Mouse (Mus musculus) fibroblast of lung, adult 2 months (primary cell): ENCODE results near the gene Cars.
A peak's percentile ranks its signal among the peaks of the same experiment; 100 is the strongest.
"Not testable (repeated sequence)": the region's sequence is repeated elsewhere in the genome, so short reads cannot be mapped to it uniquely, and the experiment has no call there.

Experiments
- DNase-seq: peaks from one replicate; pipeline ENCODE4 v3.0.0-alpha.2; 2011; ENCODE audit warnings: low read depth

The Cars gene

DNA sequence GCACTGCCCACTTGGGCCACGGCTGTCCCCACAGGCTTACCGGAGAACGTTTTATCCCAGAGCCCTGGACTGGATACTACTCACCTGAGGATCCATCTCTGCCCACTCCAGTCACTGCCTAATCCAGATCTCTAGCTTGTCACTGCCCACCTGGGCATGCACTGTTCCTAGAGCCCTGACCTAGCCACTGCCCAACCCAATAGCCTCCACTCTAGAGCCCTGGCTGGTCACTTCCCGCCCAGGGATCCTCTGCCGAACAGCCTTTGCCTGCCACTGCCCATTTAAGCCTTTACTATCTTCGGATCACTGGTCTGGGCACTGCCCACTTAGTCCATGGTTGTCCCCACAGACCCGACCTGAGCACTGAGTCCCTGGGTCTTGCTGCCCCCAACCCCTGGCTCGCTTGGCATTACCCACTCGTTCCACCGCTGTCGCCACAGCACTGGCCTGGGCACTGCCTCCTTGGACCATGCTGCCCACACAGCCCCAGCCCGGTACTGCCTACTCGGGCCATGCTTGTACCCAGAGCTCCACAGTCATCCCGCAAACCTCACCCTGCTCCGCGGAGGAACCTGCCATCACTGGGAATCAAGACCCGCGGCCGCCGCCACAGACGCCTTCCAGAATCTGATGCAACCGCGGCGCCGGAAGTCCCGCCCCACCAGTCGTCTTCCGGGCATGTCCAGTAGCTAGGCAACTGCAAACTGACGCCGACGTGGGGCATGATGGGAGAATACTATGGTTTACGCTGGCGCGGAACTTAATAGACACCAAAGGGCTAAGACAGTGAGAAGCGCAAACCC lies at the start of gene Cars:
Gene Cars, minus strand, starts transcription at position 663 of the 803 bp plus-strand sequence.
- DNase-seq: peak; percentile 92

DNA sequence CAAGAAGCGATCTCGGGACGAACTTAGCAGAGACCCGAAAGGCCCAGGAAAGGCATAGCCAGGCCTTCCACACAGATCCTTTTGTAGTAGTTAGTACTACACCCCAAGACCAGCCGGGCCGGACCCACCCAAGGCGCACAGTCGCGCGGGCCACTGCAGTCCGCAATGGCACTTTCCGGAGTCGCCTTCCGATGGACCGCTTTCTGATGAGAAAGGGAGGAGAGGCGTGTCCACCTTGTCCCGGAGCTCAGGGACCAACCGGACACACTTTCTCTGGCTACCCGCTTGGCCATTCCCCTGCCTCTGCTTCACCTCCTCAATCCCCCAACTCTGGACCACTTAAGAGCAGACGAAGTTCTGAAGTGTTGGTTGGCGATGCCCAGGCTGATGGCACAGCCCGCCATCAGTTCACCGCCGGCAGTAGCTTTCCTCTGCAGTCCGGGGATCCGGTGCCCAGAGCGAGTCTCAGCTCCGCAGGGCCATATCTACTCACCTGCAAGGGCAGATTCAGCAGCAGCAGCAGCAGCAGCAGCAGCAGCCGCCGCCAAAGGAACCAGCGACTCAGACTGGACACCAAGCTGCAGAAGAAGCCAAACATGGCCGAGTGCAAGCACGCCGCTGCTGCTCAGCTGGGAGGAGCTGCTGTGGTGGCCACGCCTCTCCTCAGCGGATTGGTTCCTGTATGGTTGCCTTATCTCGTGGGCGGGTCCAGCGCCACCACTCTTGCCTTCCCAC lies 49.3 kb upstream of the Cars start, which contains the start of gene Tnfrsf22:
Gene Tnfrsf22, minus strand, starts transcription at position 628 of the 735 bp plus-strand sequence.
- peak; percentile 71 for DNase-seq

DNA sequence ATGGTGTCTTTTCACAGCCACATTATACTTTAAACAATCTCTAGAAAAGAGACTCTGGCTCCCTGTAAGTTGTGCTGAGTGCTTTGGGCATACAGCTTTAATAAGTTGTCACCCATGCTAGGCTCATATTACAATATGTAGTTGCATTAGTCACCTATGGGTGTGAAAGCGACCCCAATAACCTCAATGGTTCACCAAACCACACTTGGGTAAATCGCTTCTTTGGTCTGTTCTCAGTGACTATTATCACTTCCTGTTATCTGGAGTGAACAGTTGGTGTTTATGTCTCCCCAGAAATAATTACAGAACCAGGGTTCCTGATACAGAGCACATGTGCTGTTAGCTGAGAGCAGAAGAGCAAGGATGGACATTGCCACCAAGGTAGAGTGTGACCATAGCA lies 44.1 kb upstream of the Cars start:
- not testable (repeated sequence) for DNase-seq

DNA sequence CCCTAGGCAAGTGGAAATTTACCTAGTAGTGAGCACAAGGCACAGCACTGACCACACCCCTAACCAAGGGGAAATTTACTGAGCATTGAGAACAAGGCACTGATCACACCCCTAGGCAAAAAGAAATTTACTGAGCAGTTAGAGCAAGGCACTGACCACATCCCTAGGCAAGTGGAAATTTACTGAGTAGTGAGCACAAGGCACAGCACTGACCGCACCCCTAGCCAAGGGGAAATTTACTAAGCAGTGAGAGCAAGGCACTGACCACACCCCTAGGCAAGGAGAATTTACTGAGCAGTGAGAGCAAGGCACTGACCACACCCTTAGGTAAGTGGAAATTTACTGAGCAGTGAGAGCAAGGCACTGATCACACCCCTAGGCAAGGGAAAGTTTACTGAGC lies 36.8 kb upstream of the Cars start:
- DNase-seq: no peak

DNA sequence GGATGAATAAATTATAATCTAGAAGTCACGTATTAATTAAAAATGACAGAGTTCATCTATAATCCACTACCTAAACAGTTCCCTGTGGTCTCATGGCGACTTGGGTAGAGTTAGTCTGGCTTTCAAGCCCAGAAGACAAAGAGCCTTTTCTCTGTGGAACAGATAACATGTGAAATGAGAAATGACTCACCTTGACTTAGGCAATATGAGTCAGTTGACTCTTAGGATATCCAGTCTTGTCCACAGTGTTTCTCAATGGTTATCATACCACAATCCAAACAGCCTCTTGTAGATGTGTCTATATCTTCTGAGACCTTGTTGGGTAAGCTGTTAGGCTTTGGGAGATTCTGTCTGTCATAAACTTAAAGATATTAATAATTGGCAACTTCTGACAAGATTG lies 31.6 kb upstream of the Cars start:
- peak; percentile 59 for DNase-seq

DNA sequence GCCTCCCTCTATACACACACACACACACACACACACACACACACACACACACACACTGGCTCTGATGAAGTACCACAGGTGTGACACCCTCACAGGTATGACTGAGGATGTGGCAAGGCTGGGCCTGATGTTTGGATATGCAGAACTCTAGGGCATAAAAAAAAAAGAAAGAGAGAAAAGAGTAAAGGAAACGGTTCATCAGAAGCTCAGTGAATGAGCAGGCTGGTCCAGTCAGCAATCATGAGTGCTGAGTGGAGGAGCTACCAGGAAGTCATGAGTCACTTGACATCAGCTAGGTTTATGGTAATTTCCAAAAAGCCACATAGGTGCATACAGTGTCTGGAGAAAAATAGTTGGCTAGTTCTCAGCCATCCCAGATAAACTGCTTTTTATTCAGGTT lies 29.6 kb upstream of the Cars start:
- no peak for DNase-seq

DNA sequence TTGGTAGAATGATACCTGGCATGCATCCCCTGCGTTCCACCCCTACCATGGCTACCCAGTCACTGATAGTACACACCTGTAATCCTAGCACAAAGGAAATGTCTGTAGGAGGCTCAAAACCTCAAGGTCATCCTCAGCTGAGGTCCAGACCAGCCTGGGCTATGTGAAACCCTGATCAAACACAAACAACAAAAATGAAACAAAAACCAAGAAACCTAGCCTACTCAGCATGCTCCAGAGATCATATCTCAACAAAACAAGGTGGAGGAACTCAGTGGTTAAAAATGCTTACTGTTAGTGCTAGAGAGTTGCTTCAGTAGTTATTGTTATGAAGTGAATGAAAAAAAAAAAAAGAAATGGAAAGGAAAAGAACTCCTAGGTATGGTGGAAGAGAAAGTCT lies 28.6 kb upstream of the Cars start, which contains the start of gene Tnfrsf26:
Gene Tnfrsf26, minus strand, starts transcription at position 183 of the 400 bp plus-strand sequence.
- no peak for DNase-seq

DNA sequence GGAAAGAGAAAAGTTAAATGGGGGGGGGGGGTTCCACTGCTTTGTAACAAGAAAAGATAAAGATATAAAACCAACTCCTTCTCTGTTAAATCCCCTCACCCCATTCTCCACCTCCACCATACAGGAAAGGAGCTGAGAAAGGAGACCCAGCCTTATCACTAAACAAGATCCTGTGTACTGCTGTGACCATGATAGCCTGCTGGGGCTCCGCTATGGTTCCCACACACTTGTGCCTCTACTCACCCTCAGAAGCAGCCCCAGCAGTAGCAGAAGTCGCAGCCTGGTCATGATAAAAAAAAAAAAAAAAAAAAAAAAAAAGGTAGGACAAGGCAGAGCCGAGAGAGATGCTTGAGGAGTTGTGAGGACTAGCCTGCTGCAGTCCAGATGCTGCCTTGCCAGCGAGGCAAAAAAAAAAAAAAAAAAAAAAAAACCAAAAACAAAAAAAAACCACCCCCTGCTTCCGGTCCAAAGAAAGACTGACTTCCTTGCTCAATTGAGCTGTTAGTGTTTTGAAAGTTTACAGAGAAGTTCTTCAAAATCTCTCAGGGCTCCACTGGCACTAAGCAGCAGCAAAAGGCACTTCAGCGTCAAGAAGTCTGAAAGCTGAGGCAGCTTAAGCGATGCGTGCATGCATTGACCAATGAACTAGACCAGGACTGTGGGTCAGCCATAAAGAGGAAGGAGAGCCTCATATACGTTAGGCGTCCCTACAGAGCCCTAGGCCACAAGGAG lies 27.8 kb upstream of the Cars start:
- no peak for DNase-seq

DNA sequence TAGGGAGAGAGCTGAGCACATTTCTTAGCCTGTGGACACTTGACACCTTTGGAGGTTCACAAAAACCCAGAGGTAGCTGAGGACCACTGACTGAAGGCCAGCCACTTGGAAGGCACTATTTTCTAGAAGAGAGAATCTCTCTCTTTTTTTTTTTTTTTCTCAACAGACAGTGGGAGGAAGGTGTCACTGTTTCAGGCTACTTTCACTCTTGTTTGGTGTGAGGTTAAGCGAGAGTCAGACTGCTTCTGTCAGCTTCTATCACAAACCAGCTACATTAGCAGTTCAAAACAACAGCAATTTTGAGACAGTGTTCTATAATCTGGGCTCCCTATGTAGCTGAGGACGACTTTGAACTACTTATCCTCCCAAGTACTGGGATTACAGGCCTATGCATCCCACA lies 26.3 kb upstream of the Cars start:
- DNase-seq: no peak

DNA sequence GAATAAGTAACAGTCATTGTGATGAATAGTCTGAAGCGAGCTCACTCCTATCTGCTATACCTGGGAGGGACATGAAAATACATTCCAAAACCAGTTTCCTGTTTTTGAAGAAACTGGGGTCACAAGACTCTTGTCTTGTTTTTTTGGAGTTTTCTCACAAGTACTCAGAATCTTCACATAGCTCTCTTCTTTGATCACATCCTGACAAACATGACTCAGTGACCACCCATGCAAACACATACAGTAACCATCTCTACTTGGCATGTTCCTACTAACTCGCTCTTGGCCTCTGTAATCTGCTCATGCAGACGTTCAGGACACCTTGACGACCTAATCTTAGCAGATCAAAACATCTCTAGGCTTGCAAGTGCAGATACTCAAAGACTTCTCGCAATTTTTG lies 25.3 kb upstream of the Cars start:
- DNase-seq: peak; percentile 63

DNA sequence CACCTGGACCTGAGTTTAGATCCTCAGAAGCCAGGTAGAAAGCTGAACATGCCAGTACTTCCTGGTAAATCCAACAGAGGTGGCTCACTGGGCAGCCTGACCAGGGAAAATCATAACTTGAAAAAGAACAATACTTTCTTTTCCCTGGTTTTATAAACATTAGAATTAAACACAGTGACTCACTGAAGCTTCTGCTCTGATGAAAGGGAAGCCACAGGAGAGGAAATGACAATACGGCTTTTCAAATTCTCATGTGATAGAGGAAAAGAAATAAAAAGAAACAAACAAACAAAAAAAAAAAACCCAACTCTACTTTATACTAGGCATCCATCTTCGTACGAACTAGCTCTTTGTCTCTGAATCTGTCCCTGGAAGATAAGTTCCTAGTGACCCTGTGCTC lies 24.7 kb upstream of the Cars start:
- DNase-seq: no peak

DNA sequence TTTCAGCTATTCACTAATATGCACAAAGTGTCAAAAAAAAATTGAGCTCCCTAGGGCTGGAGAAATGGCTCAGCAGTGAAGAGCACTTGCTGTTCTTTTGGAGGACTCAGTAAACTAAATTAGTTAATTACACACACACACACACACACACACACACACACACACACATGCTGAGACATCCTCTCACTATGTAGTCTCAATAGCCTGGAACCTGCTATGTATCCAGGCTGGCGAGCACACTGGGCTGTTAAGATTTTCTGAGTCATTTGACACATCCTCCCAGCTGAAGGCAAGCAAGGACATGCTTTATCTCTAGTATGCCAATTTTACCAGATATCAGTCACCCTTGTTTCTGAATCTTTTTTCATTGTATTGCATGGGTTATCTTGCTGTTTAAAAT lies 21.1 kb upstream of the Cars start:
- DNase-seq: no peak

DNA sequence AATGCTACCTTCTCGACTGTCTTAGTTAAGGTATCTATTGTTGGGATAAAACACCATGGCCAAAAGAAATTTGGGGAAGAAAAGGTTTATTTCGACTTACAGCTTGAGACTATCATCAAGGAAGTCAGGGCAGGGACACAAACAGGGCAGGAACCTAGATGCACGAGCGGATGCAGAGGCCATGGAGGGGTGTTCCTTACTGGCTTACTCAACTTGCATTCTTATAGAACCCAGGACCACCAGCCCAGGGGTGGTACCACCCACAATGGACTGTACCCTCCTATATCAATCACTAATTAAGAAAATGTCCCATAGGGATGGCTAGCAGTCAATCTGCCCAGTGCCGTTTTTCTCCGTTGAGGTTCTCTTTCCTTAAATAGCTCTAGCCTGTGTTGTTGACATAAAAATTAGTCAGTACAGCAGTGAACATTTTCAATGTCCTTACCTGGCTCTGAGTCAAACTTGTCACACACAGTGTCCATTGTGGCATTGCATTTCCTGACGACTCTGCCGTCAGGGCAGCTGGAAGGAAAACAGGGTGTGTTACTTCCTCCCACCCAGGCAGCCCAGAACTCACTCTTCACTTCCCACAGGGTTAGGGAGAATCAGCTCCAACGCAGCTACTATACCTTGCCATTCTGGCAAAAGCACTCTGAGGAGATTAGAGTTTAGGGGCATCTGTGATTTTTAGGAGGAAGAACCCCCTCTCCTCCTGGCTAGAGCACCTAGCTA lies 14.7 kb upstream of the Cars start:
- DNase-seq: no peak

DNA sequence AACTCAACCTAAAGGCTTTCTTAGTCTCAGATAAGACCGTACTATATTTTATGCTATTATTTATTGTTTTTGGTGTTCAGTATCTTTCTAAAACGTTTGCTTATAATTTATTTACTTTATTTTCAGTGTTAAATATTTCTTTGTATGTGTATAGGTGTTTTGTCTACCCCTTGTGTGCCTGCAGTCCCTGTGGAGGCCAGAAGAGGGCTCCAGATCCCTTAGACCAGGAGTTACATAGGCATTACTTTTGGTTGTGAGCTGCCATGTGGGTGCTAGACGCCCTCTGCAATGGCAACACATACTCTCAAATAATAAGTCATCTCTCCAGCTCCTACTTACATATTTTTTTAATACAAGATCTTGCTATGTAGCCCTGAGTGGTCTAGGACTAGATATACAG lies 12.3 kb upstream of the Cars start:
- DNase-seq: no peak

DNA sequence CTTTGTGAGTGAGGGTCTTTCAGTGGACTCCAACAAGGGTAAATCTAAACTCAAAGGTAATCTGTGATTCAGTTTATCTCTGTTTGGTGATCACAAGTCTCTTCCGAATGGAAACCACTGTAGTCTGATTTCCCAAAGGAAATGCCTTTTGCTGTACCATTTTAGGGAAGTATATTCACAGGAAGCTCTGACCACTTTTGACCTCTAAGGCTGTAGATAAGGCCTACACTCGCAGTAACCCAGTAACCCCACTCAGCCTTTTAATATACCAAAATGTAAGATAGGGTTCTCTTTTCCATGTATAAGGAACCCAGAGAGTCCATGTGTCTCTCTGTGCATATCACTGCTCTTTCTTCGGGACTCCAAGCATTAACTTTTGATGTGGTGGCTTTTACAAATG lies 5.4 kb upstream of the Cars start:
- no peak for DNase-seq

DNA sequence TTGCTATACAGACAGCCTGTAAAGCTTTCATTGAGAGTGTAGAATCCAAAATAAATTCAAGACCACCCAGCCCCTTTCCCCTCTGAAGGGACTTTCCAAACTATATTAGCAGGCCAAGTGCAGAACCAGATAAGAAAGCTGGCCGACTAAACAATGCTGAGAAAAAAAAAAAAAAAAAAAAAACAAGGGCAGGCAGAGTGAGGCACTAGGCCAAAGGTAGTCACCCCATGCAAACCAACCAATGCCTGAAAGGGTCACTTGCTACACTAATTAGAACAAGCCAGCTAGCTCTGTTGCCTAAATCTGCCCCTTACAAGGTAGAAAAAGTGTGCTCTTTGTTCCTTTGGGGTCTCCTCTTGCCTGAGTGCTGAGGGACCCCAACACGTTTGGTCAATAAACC lies 5.0 kb upstream of the Cars start:
- no peak for DNase-seq

DNA sequence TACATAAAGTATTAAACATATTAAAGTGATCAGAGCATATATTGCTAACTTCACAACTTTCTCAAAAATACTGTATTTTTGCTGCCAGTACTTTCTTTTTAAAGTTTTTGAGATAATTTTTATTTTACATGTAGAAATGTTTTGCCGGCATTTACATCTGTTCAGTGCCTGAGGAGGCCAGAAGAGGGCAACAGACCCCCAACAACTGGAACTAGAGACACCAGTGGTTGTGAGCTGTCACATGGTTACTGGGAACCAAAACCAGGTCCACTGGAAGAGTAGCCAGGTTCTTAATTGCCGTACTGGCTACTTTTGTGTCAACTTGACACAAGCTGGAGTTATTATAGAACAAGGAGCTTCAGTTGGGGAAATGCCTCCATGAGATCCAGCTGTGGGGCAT lies 1.8 kb upstream of the Cars start:
- DNase-seq: no peak

DNA sequence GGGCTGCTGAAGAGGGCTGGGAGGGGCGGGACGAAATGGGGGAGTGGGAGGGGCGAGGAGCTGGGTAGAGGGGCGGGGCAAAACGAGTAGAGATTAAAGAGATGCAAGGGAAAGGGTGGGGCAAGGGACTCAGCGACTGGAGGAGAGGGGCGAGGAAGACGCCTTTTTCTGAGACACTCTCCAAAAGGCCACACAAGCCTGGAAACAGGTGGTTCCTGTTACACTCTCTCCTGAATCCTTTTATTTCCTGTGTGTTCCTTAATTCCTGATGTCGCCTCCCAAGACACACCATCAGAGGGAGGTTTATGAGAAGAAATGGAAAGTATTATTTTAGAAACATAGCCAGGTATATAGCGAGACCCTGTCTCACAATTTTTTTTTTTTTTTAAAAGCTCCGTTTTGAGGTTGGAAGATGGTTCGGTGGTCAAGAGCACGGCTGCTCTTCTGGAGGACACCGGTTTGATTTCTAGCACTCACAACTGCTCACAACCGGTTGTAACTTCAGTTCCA lies 396 bp upstream of the Cars start:
- DNase-seq: no peak

DNA sequence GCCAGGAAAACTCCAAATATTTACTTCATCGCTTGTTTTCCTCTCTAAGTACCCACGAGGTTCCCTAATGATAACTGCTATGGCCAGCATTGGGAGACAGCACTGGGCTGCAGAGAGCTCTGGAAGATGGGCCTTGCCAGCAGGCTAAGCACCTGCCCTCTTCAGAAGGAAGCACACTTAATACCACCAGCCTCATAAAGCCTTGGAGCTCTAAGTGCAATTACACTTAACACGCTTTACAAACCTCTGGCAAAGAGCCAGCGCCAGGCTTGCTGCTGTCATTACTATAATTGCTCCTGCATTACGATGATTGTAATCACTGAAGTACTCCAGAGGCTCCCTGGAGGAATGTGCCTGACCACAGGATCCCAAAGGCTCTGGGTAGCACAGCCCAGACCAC lies 5.0 kb downstream of the Cars start:
- DNase-seq: no peak

DNA sequence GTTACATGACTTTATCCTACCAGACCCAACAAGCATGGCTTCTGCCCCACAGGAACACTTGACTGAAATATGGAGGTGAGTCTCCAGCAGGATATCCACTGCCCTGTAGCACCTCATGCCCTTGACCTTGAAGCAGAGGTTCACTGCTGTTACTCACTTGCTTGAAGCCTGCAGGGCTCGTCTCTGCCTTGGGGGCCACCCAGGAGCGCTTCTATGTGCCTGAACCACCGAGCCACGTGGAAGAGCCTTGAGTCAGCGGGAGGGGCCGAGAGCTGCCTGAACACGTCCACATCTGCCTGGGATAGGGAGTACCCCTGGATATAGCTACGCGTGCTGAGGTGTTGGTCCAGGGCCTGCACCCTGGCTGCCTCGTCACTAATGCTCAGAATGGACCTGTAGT lies 7.6 kb downstream of the Cars start:
- DNase-seq: no peak

DNA sequence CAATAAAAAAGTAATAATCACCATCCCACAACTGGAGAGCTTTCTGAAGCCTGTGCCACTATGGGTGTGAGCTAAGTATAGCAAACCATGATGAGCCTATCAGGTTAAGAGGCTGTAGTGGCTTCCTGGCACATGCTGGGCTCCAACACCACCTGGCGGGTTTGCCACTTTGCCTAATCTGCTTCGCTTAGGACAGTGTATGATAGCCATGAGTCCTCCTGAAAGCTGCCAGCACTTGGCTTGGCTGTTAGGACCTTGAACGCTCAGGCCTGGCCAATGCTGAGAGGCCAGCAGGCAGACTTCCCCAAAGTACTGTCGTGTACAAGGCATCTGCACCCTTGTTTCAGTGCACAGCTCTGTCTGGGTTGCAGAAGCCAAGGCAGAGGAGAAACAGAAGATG lies 11.9 kb downstream of the Cars start:
- no peak for DNase-seq

DNA sequence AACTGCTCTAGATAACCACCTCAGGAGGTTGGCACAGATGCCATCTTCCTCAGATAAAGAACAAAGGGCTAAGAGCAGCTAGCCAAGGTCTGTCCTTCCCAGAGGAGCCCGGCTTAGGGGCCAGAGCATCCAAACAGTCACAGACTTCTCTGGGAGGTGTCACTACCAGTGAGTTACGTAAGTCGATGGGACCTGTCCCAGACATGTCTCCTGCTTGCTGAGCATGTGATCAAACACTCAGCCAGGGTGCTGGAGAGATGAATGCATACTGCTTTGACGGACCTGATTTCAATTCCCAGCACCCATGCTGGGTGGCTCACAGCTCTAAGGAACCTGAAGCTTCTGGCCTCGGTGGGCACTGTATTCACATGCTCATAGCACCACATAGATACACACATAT lies 12.3 kb downstream of the Cars start:
- DNase-seq: no peak
